Mouse (Mus musculus) forebrain, embryonic 14.5 days (tissue): Measurements from ENCODE around the gene Psme4. TPM values are rescaled to one million over a fixed set of nuclear protein-coding genes. Genes with fewer than 3 reads are reported as not detected.

ENCODE experiments used
- ATAC-seq: fragments of 200-750 bp; cut with Nextera tagmentation; 2 replicates; pipeline ENCODE4 v1.8.0; 2017; ENCODE audit warnings: mild to moderate bottlenecking, moderate library complexity
- DNase-seq: peaks from one replicate; pipeline ENCODE4 v3.0.0-alpha.2; 2015; ENCODE audit warnings: low spot score
- H3K27ac ChIP-seq: fragments of 300-500 bp; sonication (generic); 2 replicates; pipeline ENCODE4 v1.5.1; 2014; ENCODE audit warnings: low read depth, mild to moderate bottlenecking, control low read depth, low read length, moderate library complexity
- H3K27me3 ChIP-seq: fragments of 300-500 bp; sonication (generic); replicated peaks from 2 replicates; pipeline ENCODE4 v1.6.1; 2014; ENCODE audit warnings: low read length, control low read depth, mixed read lengths; ENCODE audit not compliant: control insufficient read depth, insufficient read depth
- H3K36me3 ChIP-seq: fragments of 300-500 bp; sonication (generic); 2 replicates; pipeline ENCODE4 v1.6.1; 2014; ENCODE audit warnings: low read length, control low read depth; ENCODE audit not compliant: control insufficient read depth, insufficient read depth
- H3K4me1 ChIP-seq: fragments of 300-500 bp; sonication (generic); 2 replicates; pipeline ENCODE4 v1.6.1; 2014; ENCODE audit warnings: antibody characterized with exemption, low read length, control low read depth; ENCODE audit not compliant: control insufficient read depth, insufficient read depth
- H3K4me2 ChIP-seq: fragments of 300-500 bp; sonication (generic); 2 replicates; pipeline ENCODE4 v1.6.1; 2014; ENCODE audit warnings: mild to moderate bottlenecking, control low read depth, low read length
- H3K4me3 ChIP-seq: fragments of 300-500 bp; sonication (generic); 2 replicates; pipeline ENCODE4 v1.5.1; 2014; ENCODE audit warnings: low read depth, low read length, control low read depth
- H3K9ac ChIP-seq: fragments of 300-500 bp; sonication (generic); 2 replicates; pipeline ENCODE4 v1.6.1; 2014; ENCODE audit warnings: mild to moderate bottlenecking, low read length, control low read depth, moderate library complexity
- H3K9me3 ChIP-seq: fragments of 300-500 bp; sonication (generic); replicated peaks from 2 replicates; pipeline ENCODE4 v1.6.1; 2016; ENCODE audit warnings: low read length, control low read depth, mixed read lengths; ENCODE audit not compliant: control insufficient read depth
- WGBS: fragments of 180-500 bp; shearing (Covaris S2); extraction: QIAGEN DNeasy Blood & Tissue Kit; methylation state at CpG from one replicate; pipeline ENCODE4 v1.1.7; 2014; 5-methylcytosine and 5-hydroxymethylcytosine counted together
- polyA plus RNA-seq: library from polyadenylated mRNA; unstranded; fragments of >200 nt; fragmentation: Nextera tagmentation; extraction: Ambion mirVana; gene quantifications from 2 replicates; pipeline ENCODE4 v1.2.1, GENCODE M21; 2014

Psme4 gene
- polyA plus RNA-seq, result 21.3 and 22.7 TPM in 2 replicates

DNA sequence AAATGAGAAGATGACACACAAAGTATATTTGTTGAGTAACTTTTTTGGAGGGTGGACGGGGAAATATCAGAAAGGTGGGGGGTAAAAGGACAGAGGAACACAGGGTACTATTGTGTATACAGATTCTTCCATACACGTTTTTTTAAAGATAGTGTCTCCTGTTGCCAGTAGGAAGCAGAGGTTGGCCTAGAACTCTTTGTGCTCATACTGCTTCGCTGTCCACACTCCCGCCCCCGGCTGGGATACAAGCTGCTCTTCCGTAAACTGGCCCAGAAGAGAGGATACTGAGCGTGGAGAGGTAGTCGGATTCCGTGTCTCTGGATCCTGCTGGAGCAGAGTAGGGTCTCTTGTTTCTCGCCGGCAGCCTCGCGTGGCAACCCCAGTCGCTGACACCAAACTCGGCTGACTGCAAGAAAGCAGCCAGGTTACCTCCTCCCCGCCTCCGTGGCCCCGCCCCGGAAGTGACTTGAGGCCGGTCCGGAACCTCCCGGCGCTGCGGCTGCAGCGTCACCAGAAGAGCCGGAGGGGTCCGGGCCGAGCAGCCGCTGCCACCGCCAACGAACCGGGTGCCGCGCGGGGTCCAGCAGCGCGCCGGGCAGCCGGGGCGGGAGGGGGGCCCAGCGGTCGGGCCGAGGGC, at the start of gene Psme4:
Gene Psme4, plus strand, starts transcription at position 460 of the 637 bp plus-strand sequence.
- Histone ChIP-seq H3K4me3 (peak within 1 kb of the TSS; percentile 94), H3K4me2 (peak within 1 kb of the TSS; percentile 77), H3K36me3 (no peaks in the 10 kb centered on the region), H3K9me3 (no peaks in the 10 kb centered on the region), H3K27me3 (no peaks in the 10 kb centered on the region), H3K9ac (peak within 1 kb of the TSS; percentile 96), H3K27ac (peak within 1 kb of the TSS; percentile 92), H3K4me1 (peaks cover 13% of the 10 kb centered on the region)
- ATAC-seq, result peak; percentile 98
- DNase-seq, result peak; percentile 97
- WGBS, result 1% methylated on average over 25 of the region's 43 CpGs

DNA sequence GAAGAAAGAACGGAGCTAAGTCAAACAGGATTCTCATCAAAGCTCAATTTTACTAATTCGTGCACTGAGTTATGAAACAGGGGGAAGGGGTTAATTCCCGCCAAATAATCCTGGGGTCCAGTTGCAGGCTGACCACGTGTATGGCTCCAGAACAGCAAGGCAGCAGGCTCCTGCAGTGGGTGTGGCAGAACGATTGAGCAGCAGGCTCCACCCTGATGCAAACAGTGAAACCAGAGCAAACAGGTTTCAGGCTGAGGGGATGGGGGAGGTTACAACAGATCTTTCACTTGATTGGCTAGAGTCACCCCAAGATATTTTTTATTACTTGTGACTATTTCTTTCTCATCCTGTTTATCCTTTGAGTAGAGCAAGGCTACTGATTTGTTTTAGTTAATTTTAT, 48.1 kb upstream of the Psme4 start:
- Histone ChIP-seq H3K27ac (no peak overlapping the region), H3K4me3 (no peak overlapping the region), H3K9me3 (no peaks in the 10 kb centered on the region), H3K4me1 (no peaks in the 10 kb centered on the region), H3K4me2 (no peak overlapping the region), H3K36me3 (no peaks in the 10 kb centered on the region), H3K27me3 (no peaks in the 10 kb centered on the region), H3K9ac (no peak overlapping the region)
- DNase-seq (no peak), ATAC-seq (no peak)
- WGBS, result 61% methylated on average over 5 of the region's 5 CpGs

DNA sequence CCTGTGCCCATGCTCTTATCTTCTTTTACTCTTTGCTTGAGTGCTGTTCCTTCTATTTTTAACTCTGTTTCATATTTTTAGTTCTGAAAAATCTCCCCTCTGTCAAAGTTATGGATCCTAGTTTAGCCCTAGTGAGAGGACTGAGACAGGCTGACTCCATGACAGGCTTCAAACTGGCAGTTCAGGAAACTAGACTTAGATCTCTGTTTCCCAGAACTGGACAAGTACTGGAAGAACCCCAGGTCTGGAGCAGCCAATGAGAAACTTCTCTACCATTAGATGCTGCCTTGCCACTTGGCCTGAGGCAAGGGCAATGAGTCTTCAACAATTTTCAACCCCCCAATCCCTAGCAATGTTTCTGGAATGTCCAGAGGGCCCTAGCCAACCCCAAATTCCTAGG, 40.8 kb upstream of the Psme4 start:
- no peaks in the 10 kb centered on the region for H3K4me1 ChIP-seq
- H3K9me3 ChIP-seq, result no peaks in the 10 kb centered on the region
- DNase-seq (no peak), ATAC-seq (no peak)
- H3K4me3 ChIP-seq, result no peak overlapping the region
- H3K9ac ChIP-seq, result no peak overlapping the region
- H3K4me2 ChIP-seq, result no peak overlapping the region
- H3K36me3 ChIP-seq, result no peaks in the 10 kb centered on the region
- H3K27me3 ChIP-seq, result no peaks in the 10 kb centered on the region
- no peak overlapping the region for H3K27ac ChIP-seq

DNA sequence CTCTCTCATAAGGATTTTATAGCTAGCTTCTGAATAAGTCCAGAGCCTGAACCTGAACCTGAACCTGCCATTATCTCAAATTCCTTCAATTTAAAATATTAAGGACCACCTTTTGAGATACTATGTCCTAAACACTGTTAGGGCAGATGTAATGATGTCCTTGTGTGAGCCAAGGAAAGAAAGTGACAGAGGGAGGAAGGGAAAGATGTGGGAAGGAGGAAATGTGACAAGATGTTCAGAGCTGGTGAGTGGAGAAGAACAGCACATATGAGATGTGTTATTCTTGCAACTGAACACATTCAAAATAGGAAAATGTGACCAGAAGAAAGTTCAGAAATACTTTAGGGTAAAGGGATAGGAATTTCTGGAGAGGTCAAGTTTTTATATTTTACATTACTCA, 38.1 kb upstream of the Psme4 start:
- DNase-seq (no peak), ATAC-seq (no peak)
- Histone ChIP-seq H3K9ac (no peak overlapping the region), H3K36me3 (no peaks in the 10 kb centered on the region), H3K4me1 (no peaks in the 10 kb centered on the region), H3K4me2 (no peak overlapping the region), H3K4me3 (no peak overlapping the region), H3K27me3 (no peaks in the 10 kb centered on the region), H3K27ac (no peak overlapping the region), H3K9me3 (no peaks in the 10 kb centered on the region)

DNA sequence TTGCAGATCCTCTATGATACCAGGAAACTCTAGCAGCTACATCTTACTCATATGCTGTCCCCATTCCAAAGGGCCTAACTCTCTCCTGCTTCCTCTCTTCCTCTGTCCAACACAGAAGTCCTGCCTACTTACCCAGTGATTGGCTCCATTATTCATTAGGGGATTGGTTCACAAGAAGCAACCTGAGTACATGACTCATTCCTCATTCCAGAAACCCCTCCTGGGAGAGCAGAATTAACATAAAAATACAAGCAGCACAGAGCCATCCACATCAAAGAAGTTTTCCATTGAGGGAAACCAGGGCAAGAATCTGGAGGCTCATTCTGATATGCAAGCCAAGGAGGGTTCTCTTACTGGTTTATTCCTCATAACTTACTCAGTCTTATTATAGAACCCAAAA, 27.5 kb upstream of the Psme4 start:
- Histone ChIP-seq H3K36me3 (no peaks in the 10 kb centered on the region), H3K27ac (no peak overlapping the region), H3K9ac (no peak overlapping the region), H3K4me2 (no peak overlapping the region), H3K4me1 (no peaks in the 10 kb centered on the region), H3K9me3 (no peaks in the 10 kb centered on the region), H3K4me3 (no peak overlapping the region), H3K27me3 (no peaks in the 10 kb centered on the region)
- no peak for ATAC-seq
- no peak for DNase-seq

DNA sequence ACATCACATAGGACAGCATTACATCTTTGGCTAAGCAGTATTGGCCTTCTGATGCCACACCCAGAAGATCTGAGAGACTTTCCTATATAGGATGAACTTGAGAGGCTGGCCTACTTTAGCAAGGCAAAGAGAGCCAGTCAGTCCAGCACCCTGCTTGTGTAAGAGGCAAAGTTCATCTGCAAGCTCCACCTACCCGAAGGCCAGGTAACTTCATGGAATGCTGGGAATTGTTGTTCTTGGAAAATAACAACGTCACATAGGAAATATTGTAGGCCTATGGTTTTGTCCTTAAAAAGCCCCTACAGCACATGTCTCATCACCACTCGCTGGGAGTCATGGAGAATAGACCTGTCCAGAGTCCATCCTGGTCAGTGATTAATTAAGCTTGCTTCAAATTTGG, 22.6 kb upstream of the Psme4 start:
- H3K4me2 ChIP-seq, result no peak overlapping the region
- no peak overlapping the region for H3K4me3 ChIP-seq
- no peak overlapping the region for H3K9ac ChIP-seq
- no peaks in the 10 kb centered on the region for H3K9me3 ChIP-seq
- no peak overlapping the region for H3K27ac ChIP-seq
- DNase-seq (no peak), ATAC-seq (no peak)
- WGBS, result 88% methylated on average over 3 of the region's 3 CpGs
- no peaks in the 10 kb centered on the region for H3K36me3 ChIP-seq
- H3K4me1 ChIP-seq, result no peaks in the 10 kb centered on the region
- H3K27me3 ChIP-seq, result no peaks in the 10 kb centered on the region

DNA sequence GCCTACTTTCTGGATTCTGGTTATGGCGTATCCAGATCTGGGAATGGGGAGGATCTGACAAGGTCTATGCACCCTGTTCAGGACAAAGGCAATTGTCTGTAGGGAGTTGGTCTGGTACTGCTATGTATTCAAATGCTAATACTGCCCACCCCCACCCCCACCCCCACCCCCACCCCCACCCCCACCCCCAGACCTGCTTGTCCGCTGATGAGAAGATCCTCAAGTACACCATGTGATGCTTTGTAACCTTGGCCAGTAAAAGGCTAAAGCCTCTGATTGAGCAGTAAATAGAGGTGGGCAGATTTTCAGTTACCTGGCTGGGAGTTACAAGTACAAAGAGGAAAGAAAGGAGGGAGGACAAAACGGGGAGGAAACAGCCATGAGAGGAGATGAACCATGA, 21.9 kb upstream of the Psme4 start:
- Histone ChIP-seq H3K36me3 (no peaks in the 10 kb centered on the region), H3K4me3 (no peak overlapping the region), H3K27ac (no peak overlapping the region), H3K27me3 (no peaks in the 10 kb centered on the region), H3K9ac (no peak overlapping the region), H3K9me3 (no peaks in the 10 kb centered on the region), H3K4me2 (no peak overlapping the region), H3K4me1 (no peaks in the 10 kb centered on the region)
- 34% methylated on average over 3 of the region's 3 CpGs for WGBS
- DNase-seq, result no peak
- no peak for ATAC-seq

DNA sequence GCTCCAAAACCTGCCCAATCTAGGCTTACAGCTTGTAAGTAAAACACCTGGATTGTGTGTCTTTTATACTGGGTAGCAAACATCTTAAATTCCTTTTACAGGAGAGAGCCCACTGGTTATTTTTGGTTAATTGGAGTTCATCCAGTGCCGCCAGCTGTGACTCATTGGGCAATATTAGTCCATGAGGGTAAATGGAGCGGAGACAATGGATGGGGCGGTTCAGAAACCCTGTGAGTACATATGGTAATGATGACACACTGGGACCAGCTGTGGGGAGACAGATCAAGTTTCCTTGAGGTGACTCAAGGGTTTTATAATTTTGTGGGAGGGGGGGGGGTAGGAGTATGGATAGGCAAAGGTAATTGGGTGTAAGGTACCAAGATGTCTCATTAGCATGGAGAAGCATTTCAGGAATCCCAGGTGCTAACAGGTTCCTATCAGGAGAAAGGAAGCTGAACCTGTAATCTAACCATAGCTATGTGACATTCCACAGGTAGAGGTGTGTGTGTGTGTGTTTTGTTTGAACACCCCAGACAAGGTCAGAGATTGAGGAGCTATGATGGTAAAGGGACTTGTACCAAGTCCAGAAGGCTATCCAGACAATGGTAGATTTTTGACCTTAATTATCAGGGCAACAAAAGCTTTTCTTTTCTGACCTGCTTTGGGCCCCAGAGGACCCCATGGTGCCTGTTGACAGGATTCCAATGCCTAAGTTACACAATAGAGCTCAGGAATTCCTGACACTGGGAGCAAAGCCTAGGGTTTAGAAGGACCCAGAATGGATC, 21.3 kb upstream of the Psme4 start:
- Histone ChIP-seq H3K9ac (no peak overlapping the region), H3K27me3 (no peaks in the 10 kb centered on the region), H3K4me1 (no peaks in the 10 kb centered on the region), H3K27ac (no peak overlapping the region), H3K9me3 (no peaks in the 10 kb centered on the region), H3K36me3 (no peaks in the 10 kb centered on the region), H3K4me3 (no peak overlapping the region), H3K4me2 (no peak overlapping the region)
- WGBS, result 31% methylated on average over 3 of the region's 3 CpGs
- DNase-seq, result no peak
- ATAC-seq, result no peak

DNA sequence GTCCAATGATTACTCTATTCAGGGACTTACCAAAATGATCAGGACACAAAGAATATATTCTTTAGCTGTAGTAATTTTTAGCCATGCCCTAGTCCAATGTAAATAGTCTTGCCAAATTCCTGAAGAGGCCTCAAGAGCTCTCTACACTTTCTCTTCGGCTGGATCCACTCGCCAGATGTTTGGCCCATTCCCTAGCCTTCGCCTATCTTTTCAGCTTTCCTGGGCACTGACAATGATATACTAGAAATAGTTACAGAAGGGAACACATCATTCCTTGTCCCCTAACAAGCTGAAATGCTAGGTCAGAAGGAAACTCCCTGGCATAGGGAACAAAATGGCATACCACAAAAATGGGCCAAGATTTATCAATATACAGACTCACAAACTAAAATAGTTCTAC, 18.6 kb upstream of the Psme4 start:
- Histone ChIP-seq H3K36me3 (no peaks in the 10 kb centered on the region), H3K27ac (no peak overlapping the region), H3K9ac (no peak overlapping the region), H3K4me1 (no peaks in the 10 kb centered on the region), H3K4me3 (no peak overlapping the region), H3K4me2 (no peak overlapping the region), H3K27me3 (0 out of 2 replicates have a peak, but pooled peaks cover 4% of the 10 kb centered on the region), H3K9me3 (no peaks in the 10 kb centered on the region)
- no peak for ATAC-seq
- DNase-seq, result no peak
- WGBS, result 77% methylated on average over 3 of the region's 3 CpGs
